In the genomic region with DNA sequence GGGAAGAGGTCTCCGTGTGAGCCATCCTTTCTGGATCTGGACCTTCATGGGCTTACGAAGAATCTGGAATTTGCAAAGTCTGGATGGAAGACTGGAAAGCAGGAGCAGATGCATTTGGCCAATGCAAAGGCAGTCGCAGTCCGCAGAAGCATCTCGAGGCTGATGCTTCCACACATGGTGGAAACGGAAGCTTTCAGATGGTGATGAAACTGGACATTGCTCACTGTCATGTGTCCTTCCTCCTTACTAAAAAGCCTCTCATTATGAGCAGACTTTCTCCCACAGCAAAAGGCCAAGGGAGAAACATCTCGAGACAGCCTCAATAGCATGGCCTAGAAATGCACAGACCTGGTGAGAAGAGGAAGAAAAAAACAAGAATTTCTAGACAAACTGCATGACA, we compare ENCODE assay signal across 27 mouse cellular contexts.
DNase-seq lines count a peak whose midpoint lies in the region; ATAC-seq and TF ChIP-seq lines count a peak whose summit lies in the region.
"Had no signal": no experiment of that assay in that cellular context is flagged by ENCODE, and none has a peak within 500 bp of the region (broad histone marks: within the 10 kb centered on the region; RNA-seq: fewer than 3 reads in every experiment).

No protein-coding gene starts in this region.

- H3K9ac ChIP-seq in liver, adult 2 months (ENCODE audit: low read depth, low read length): no peak overlapping the region
- no peak overlapping the region for H3K9ac ChIP-seq in liver, embryonic 12.5 days
- H3K9ac ChIP-seq: embryonic facial prominence, embryonic 13.5 days; forebrain, embryonic 12.5 days; forebrain, embryonic 15.5 days; heart, embryonic 13.5 days; hindbrain, embryonic 14.5 days had no signal

- H3K27ac ChIP-seq in liver, adult 2 months (replicated peaks; ENCODE audit: insufficient read depth, low read depth, low read length): no peak overlapping the region
- H3K27ac ChIP-seq in liver, embryonic 12.5 days: no peak overlapping the region
- H3K27ac ChIP-seq: embryonic facial prominence, embryonic 10.5 days; embryonic facial prominence, embryonic 13.5 days; forebrain, embryonic 12.5 days; forebrain, embryonic 15.5 days; heart, adult 2 months; heart, embryonic 10.5 days; heart, embryonic 13.5 days; hindbrain, embryonic 14.5 days had no signal

- H3K27me3 ChIP-seq in liver, adult 2 months (ENCODE audit: control insufficient read depth, insufficient read depth, low read length): no peaks in the 10 kb centered on the region
- no peaks in the 10 kb centered on the region; the same call in 1 of the 2 replicates for H3K27me3 ChIP-seq in liver, embryonic 12.5 days (replicated peaks)
- H3K27me3 ChIP-seq: embryonic facial prominence, embryonic 13.5 days; forebrain, embryonic 12.5 days; forebrain, embryonic 15.5 days; heart, embryonic 13.5 days had no signal

- H3K79me2 ChIP-seq in liver, adult 2 months (ENCODE audit: control insufficient read depth, insufficient read depth, low read length): no peaks in the 10 kb centered on the region

- H3K4me3 ChIP-seq in liver, adult 2 months (ENCODE audit: insufficient read depth, low read depth, low read length): no peak overlapping the region
- no peak overlapping the region for H3K4me3 ChIP-seq in liver, embryonic 12.5 days
- H3K4me3 ChIP-seq: embryonic facial prominence, embryonic 10.5 days; embryonic facial prominence, embryonic 13.5 days; erythroblast, embryonic 14.5 days; forebrain, embryonic 12.5 days; forebrain, embryonic 15.5 days; heart, adult 2 months; heart, embryonic 10.5 days; heart, embryonic 13.5 days had no signal

- H3K4me1 ChIP-seq in liver, adult 2 months (ENCODE audit: control insufficient read depth, insufficient read depth, low read length): no peaks in the 10 kb centered on the region
- no peaks in the 10 kb centered on the region for H3K4me1 ChIP-seq in liver, embryonic 12.5 days
- H3K4me1 ChIP-seq: embryonic facial prominence, embryonic 10.5 days; embryonic facial prominence, embryonic 13.5 days; forebrain, embryonic 12.5 days; forebrain, embryonic 15.5 days; heart, embryonic 13.5 days had no signal

- H3K9me3 ChIP-seq in liver, embryonic 12.5 days (replicated peaks): no peaks in the 10 kb centered on the region
- H3K9me3 ChIP-seq: embryonic facial prominence, embryonic 10.5 days; embryonic facial prominence, embryonic 13.5 days; forebrain, embryonic 12.5 days; forebrain, embryonic 15.5 days; heart, embryonic 10.5 days; heart, embryonic 13.5 days had no signal

- no peak for ATAC-seq in liver, embryonic 12.5 days
- peak; percentile 57 for ATAC-seq in granulocyte monocyte progenitor cell, adult 5-6 weeks (replicated peaks; ENCODE audit: poor library complexity, severe bottlenecking)
- ATAC-seq in megakaryocyte, adult 5-6 weeks (ENCODE audit: poor library complexity, severe bottlenecking): peak; percentile 73
- ATAC-seq in neutrophil, adult 5-6 weeks (ENCODE audit: extremely low read depth, insufficient number of reproducible peaks, low FRiP score, poor library complexity, severe bottlenecking): 0 out of 2 replicates have a peak, but pooled peaks have one; percentile 48
- ATAC-seq: activated CD4-positive, CD25-positive, alpha-beta regulatory T cell, adult 4 months; CD4-positive, CD25-positive, alpha-beta regulatory T cell, adult 4 months; forebrain, embryonic 15.5 days had no signal

- DNase-seq in liver, adult 2 months (ENCODE audit: extremely low read depth, low read depth, low spot score): peak; percentile 12
- DNase-seq in T-cell, adult 2 months (ENCODE audit: low spot score): no peak
- DNase-seq: adrenal gland, adult 8-10 months; adrenal gland, postnatal 25 days; cerebellum, adult 11-12 months; cerebellum, adult 8-10 months; cerebellum, postnatal 10 days; cerebellum, postnatal 36 days; embryo, embryonic 11 days; gastrocnemius, postnatal 25 days; heart, adult 2 months; heart, postnatal 14 days; heart, postnatal 4 days had no signal

- H3K36me3 ChIP-seq in liver, adult 2 months (ENCODE audit: control insufficient read depth, insufficient read depth, low read length): no peaks in the 10 kb centered on the region
- H3K36me3 ChIP-seq in liver, embryonic 12.5 days: no peaks in the 10 kb centered on the region
- H3K36me3 ChIP-seq: embryonic facial prominence, embryonic 10.5 days; embryonic facial prominence, embryonic 13.5 days; forebrain, embryonic 12.5 days; forebrain, embryonic 15.5 days; heart, embryonic 10.5 days; heart, embryonic 13.5 days had no signal

- 89% methylated on average over 7 of the region's 7 CpGs for WGBS in liver, adult 2 months
- WGBS in liver, embryonic 12.5 days (ENCODE audit: insufficient replicate concordance): 72% methylated on average over 7 of the region's 7 CpGs

- no peak for TF ChIP-seq CTCF in liver, adult 2 months (IDR thresholded peaks at IDR 0.05; ENCODE audit: low read depth, low read length)

- no peak overlapping the region for H3K4me2 ChIP-seq in liver, embryonic 12.5 days
- H3K4me2 ChIP-seq: embryonic facial prominence, embryonic 13.5 days; forebrain, embryonic 12.5 days; forebrain, embryonic 15.5 days; heart, embryonic 13.5 days; hindbrain, embryonic 14.5 days had no signal

- TF ChIP-seq POLR2A in liver, adult 2 months (IDR thresholded peaks at IDR 0.05; ENCODE audit: extremely low read depth, insufficient read depth, low read length): no peak
